Mouse (Mus musculus) MEL (cell line): ENCODE measurements around the gene Ednrb. TPM values are rescaled to one million over a fixed set of nuclear protein-coding genes. Genes with fewer than 3 reads are reported as not detected.

Experiments used
- DNase-seq: peaks from one replicate; pipeline ENCODE4 v3.0.0; 2011; ENCODE audit warnings: low read depth, low spot score
- H3K27ac ChIP-seq: 2 replicates; pipeline ENCODE4 v1.5.1; 2012; ENCODE audit warnings: low read depth, mild to moderate bottlenecking, control low read depth, low read length, moderate library complexity; ENCODE audit not compliant: control insufficient read depth
- H3K27me3 ChIP-seq, 2 experiments: fragments of 150-350 bp in 1 of 2; sonication (generic) in 1 of 2; 2 replicates each; pipeline ENCODE4 v1.6.1; 2012; ENCODE audit warnings: low read length in 2 of 2, mild to moderate bottlenecking in 2 of 2, improper control_type of control experiment in 1 of 2, moderate library complexity in 1 of 2; ENCODE audit not compliant: insufficient read depth in 2 of 2, control insufficient read depth in 1 of 2
- H3K36me3 ChIP-seq, 2 experiments: 2 replicates each; pipeline ENCODE4 v1.6.1; 2012 to 2014; ENCODE audit warnings: low read length in 2 of 2, improper control_type of control experiment in 1 of 2, inconsistent platforms in 1 of 2, mild to moderate bottlenecking in 1 of 2; ENCODE audit not compliant: insufficient read depth in 2 of 2, control insufficient read depth in 1 of 2
- H3K4me1 ChIP-seq, 2 experiments: fragments of 150-350 bp in 1 of 2; sonication (generic) in 1 of 2; 2 replicates each; pipeline ENCODE4 v1.6.1; 2012; ENCODE audit warnings: low read length in 2 of 2, improper control_type of control experiment in 1 of 2, mild to moderate bottlenecking in 1 of 2; ENCODE audit not compliant: insufficient read depth in 2 of 2, control insufficient read depth in 1 of 2
- H3K4me3 ChIP-seq, 2 experiments: fragments of 150-350 bp in 1 of 2; sonication (generic) in 1 of 2; 2 replicates each; pipeline ENCODE4 v1.5.1; 2012; ENCODE audit warnings: low read depth in 2 of 2, low read length in 2 of 2, mild to moderate bottlenecking in 2 of 2, moderate library complexity in 2 of 2, control low read depth in 1 of 2, improper control_type of control experiment in 1 of 2; ENCODE audit not compliant: control insufficient read depth in 1 of 2, insufficient read depth in 1 of 2
- H3K79me2 ChIP-seq: 2 replicates; pipeline ENCODE4 v1.6.1; 2012; ENCODE audit warnings: mild to moderate bottlenecking, low read length, moderate library complexity; ENCODE audit not compliant: control insufficient read depth, poor library complexity, insufficient read depth
- H3K9ac ChIP-seq: 2 replicates; pipeline ENCODE4 v1.6.1; 2012; ENCODE audit warnings: low read depth, mild to moderate bottlenecking, control low read depth, low read length, moderate library complexity; ENCODE audit not compliant: control insufficient read depth, poor library complexity, severe bottlenecking
- H3K9me3 ChIP-seq: fragments of 150-350 bp; sonication (generic); replicated peaks from 2 replicates; pipeline ENCODE4 v1.6.1; 2012; ENCODE audit warnings: mild to moderate bottlenecking, low read length, improper control_type of control experiment, moderate library complexity; ENCODE audit not compliant: insufficient read depth
- CHD2 ChIP-seq: IDR thresholded peaks from 2 replicates; pipeline ENCODE4 v1.6.1; 2011; ENCODE audit warnings: low read length, improper control_type of control experiment
- CTCF ChIP-seq, 3 experiments: IDR thresholded peaks in 2 of 3; conservative IDR thresholded peaks in 1 of 3; 2 replicates each; pipeline ENCODE4 v1.5.1; 2011 to 2012; ENCODE audit warnings: low read length in 3 of 3, low read depth in 2 of 3, mild to moderate bottlenecking in 2 of 3, improper control_type of control experiment in 1 of 3, inconsistent platforms in 1 of 3, mixed read lengths in 1 of 3, moderate library complexity in 1 of 3; ENCODE audit not compliant: control insufficient read depth in 1 of 3, insufficient read depth in 1 of 3, poor library complexity in 1 of 3, severe bottlenecking in 1 of 3
- E2F4 ChIP-seq: IDR thresholded peaks from 2 replicates; pipeline ENCODE4 v1.6.1; 2011; ENCODE audit warnings: low read depth, low read length, improper control_type of control experiment, borderline replicate concordance
- ELF1 ChIP-seq: IDR thresholded peaks from 2 replicates; pipeline ENCODE4 v1.6.1; 2014; ENCODE audit warnings: low read depth, mild to moderate bottlenecking, inconsistent platforms, low read length, improper control_type of control experiment, moderate library complexity
- EP300 ChIP-seq, 2 experiments: IDR thresholded peaks; 2 replicates each; pipeline ENCODE4 v1.6.1; 2011; ENCODE audit warnings: improper control_type of control experiment in 2 of 2, low read length in 2 of 2, low read depth in 1 of 2, mild to moderate bottlenecking in 1 of 2
- GABPA ChIP-seq: IDR thresholded peaks from 2 replicates; pipeline ENCODE4 v1.6.1; 2012; ENCODE audit warnings: low read depth, mild to moderate bottlenecking, inconsistent platforms, low read length, improper control_type of control experiment, moderate library complexity
- HCFC1 ChIP-seq: IDR thresholded peaks from 2 replicates; pipeline ENCODE4 v1.6.1; 2012; ENCODE audit warnings: low read depth, mild to moderate bottlenecking, inconsistent platforms, low read length, improper control_type of control experiment, moderate library complexity
- JUND ChIP-seq: IDR thresholded peaks from 2 replicates; pipeline ENCODE4 v1.6.1; 2011; ENCODE audit warnings: low read depth, mild to moderate bottlenecking, improper control_type of control experiment, low read length
- KAT2A ChIP-seq: conservative IDR thresholded peaks from 2 replicates; pipeline ENCODE4 v1.6.1; 2012; ENCODE audit warnings: low read depth, low read length, improper control_type of control experiment, inconsistent platforms
- MEF2A ChIP-seq: IDR thresholded peaks from 2 replicates; pipeline ENCODE4 v1.6.1; 2014; ENCODE audit warnings: low read depth, mild to moderate bottlenecking, inconsistent platforms, low read length, improper control_type of control experiment; ENCODE audit not compliant: poor library complexity, insufficient replicate concordance, severe bottlenecking; ENCODE audit errors: extremely low read depth
- MXI1 ChIP-seq: IDR thresholded peaks from 2 replicates; pipeline ENCODE4 v1.6.1; 2011; ENCODE audit warnings: mild to moderate bottlenecking, low read depth, low read length, improper control_type of control experiment
- MYB ChIP-seq: IDR thresholded peaks from 2 replicates; pipeline ENCODE4 v1.6.1; 2011; ENCODE audit warnings: mild to moderate bottlenecking, low read depth, low read length, improper control_type of control experiment
- POLR2A ChIP-seq, 2 experiments: IDR thresholded peaks; 2 replicates each; pipeline ENCODE4 v1.6.1; 2011 to 2012; ENCODE audit warnings: low read length in 2 of 2, mild to moderate bottlenecking in 2 of 2, control low read depth in 1 of 2, improper control_type of control experiment in 1 of 2, low read depth in 1 of 2, moderate library complexity in 1 of 2; ENCODE audit not compliant: control insufficient read depth in 1 of 2, insufficient read depth in 1 of 2, poor library complexity in 1 of 2
- POLR2AphosphoS2 ChIP-seq: IDR thresholded peaks from 2 replicates; pipeline ENCODE4 v1.6.1; 2011; ENCODE audit warnings: low read length, improper control_type of control experiment
- RAD21 ChIP-seq: IDR thresholded peaks from 2 replicates; pipeline ENCODE4 v1.6.1; 2011; ENCODE audit warnings: mild to moderate bottlenecking, low read depth, low read length, improper control_type of control experiment
- RCOR1 ChIP-seq: IDR thresholded peaks from 2 replicates; pipeline ENCODE4 v1.6.1; 2012; ENCODE audit warnings: low read depth, mild to moderate bottlenecking, inconsistent platforms, low read length, improper control_type of control experiment
- SIN3A ChIP-seq: IDR thresholded peaks from 2 replicates; pipeline ENCODE4 v1.6.1; 2012; ENCODE audit warnings: low read length, improper control_type of control experiment, inconsistent platforms
- SMC3 ChIP-seq: IDR thresholded peaks from 2 replicates; pipeline ENCODE4 v1.6.1; 2011; ENCODE audit warnings: low read depth, low read length, improper control_type of control experiment
- TAL1 ChIP-seq: IDR thresholded peaks from 2 replicates; pipeline ENCODE4 v1.6.1; 2012; ENCODE audit warnings: mild to moderate bottlenecking, inconsistent platforms, low read length, moderate library complexity, mixed read lengths
- TCF12 ChIP-seq: IDR thresholded peaks from 2 replicates; pipeline ENCODE4 v1.6.1; 2014; ENCODE audit warnings: low read depth, mild to moderate bottlenecking, inconsistent platforms, low read length, improper control_type of control experiment, moderate library complexity
- USF1 ChIP-seq: IDR thresholded peaks from 2 replicates; pipeline ENCODE4 v1.6.1; 2014; ENCODE audit warnings: low read depth, mild to moderate bottlenecking, inconsistent platforms, low read length, improper control_type of control experiment, moderate library complexity
- ZC3H11A ChIP-seq: IDR thresholded peaks from 2 replicates; pipeline ENCODE4 v1.6.1; 2012; ENCODE audit warnings: low read depth, mild to moderate bottlenecking, inconsistent platforms, low read length, improper control_type of control experiment
- ZKSCAN1 ChIP-seq: IDR thresholded peaks from 2 replicates; pipeline ENCODE4 v1.6.1; 2012; ENCODE audit warnings: low read depth, mild to moderate bottlenecking, inconsistent platforms, low read length, improper control_type of control experiment, moderate library complexity
- polyA plus RNA-seq, 2 experiments: library from polyadenylated mRNA; stranded (reverse) in 1 of 2; unstranded in 1 of 2; fragments of >175 nt in 1 of 2; fragments of >200 nt in 1 of 2; gene quantifications; 2 replicates each; pipeline versions ENCODE4 v1.2.1 to v1.2.4; 2012; ENCODE audit warnings: low replicate concordance in 2 of 2, low read depth in 1 of 2; ENCODE audit not compliant: insufficient read length in 2 of 2, insufficient read depth in 1 of 2, missing spikeins in 1 of 2
- total RNA-seq: library from RNA; depleted of rRNA; stranded (reverse); fragments of 300-350 nt; gene quantifications from 2 replicates; pipeline ENCODE4 v1.2.3, GENCODE M21; 2012

Ednrb gene
- total and polyA plus RNA-seq, 3 experiments, result not detected

GRCm38 (mm10) chr14:103844944-103845343, 742 bp upstream of the Ednrb start:
- H3K79me2 ChIP-seq, result no peaks in the 10 kb centered on the region
- TF ChIP-seq CHD2 (no peak), JUND (no peak), POLR2A (IDR thresholded peaks at IDR 0.05; ENCODE audit: control insufficient read depth in 1 of 2, insufficient read depth in 1 of 2, low read depth in 1 of 2, low read length in 2 of 2, poor library complexity in 1 of 2) (no peak), RAD21 (no peak), SIN3A (no peak), HCFC1 (no peak), RCOR1 (no peak), ELF1 (no peak), TAL1 (no peak), POLR2AphosphoS2 (no peak), GABPA (no peak), EP300 (IDR thresholded peaks at IDR 0.05; ENCODE audit: low read depth in 1 of 2, low read length in 2 of 2) (no peak), MYB (no peak), E2F4 (no peak), USF1 (no peak), CTCF (IDR thresholded peaks at IDR 0.05 in 2 of 3, conservative IDR thresholded peaks at IDR 0.05 in 1 of 3; ENCODE audit: control insufficient read depth in 1 of 3, insufficient read depth in 1 of 3, low read depth in 2 of 3, low read length in 3 of 3, poor library complexity in 1 of 3, severe bottlenecking in 1 of 3) (no peak), ZC3H11A (no peak), SMC3 (no peak), MXI1 (no peak)
- no peaks in the 10 kb centered on the region for H3K27me3 ChIP-seq
- no peaks in the 10 kb centered on the region for H3K4me1 ChIP-seq
- DNase-seq, result no peak
- H3K4me3 ChIP-seq, result no peak overlapping the region
- no peaks in the 10 kb centered on the region for H3K9me3 ChIP-seq
- no peak overlapping the region for H3K27ac ChIP-seq
- H3K9ac ChIP-seq, result no peak overlapping the region
- no peaks in the 10 kb centered on the region for H3K36me3 ChIP-seq

DNA sequence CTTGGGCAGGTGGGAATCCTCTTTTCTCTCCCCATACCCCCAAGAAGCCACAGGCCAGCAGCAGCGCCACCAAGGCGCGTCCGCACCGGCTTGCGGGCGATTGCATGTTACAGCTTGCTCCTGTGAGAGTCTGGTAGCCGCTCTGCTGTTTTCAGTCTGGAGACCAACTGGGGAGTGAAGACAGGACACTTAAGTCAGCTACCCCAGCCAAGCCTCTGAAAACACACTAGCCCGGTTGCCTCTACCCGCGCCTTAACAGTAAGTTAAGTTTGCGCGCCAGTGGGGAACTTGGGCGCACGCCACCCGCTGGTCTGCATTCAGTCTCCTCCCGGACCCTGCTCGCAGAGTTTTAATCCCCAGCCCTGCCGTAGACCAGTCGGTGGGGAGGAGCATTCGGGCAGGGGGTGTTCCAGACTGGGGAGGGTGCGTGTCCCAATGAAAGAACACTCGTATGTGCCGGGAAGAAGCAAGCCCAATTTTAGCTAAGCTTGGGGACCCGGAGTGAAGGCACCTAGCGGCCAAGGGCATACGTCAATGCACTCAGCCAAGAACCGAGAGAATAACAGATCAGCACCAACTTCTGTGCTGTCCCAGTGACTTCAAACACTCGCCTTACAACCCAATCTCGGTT, 716 bp downstream of the Ednrb start:
- H3K4me1 ChIP-seq, result no peaks in the 10 kb centered on the region
- no peaks in the 10 kb centered on the region for H3K27me3 ChIP-seq
- H3K9ac ChIP-seq, result no peak overlapping the region
- H3K9me3 ChIP-seq, result no peaks in the 10 kb centered on the region
- no peaks in the 10 kb centered on the region for H3K36me3 ChIP-seq
- TF ChIP-seq JUND (no peak), KAT2A (no peak), RCOR1 (no peak), EP300 (IDR thresholded peaks at IDR 0.05; ENCODE audit: low read depth in 1 of 2, low read length in 2 of 2) (no peak), SMC3 (no peak), MEF2A (no peak), TCF12 (no peak), ZKSCAN1 (no peak), ZC3H11A (no peak)
- TF ChIP-seq, all 39 proteins: peak for 0
- Histone ChIP-seq H3K79me2 (no peaks in the 10 kb centered on the region), H3K4me3 (no peak overlapping the region), H3K27ac (no peak overlapping the region)
- no peak for DNase-seq
